Mouse (Mus musculus): ENCODE measurements around the gene Fdx1. TPM values are rescaled to one million over a fixed set of nuclear protein-coding genes. Genes with fewer than 3 reads are reported as not detected.

Gene Fdx1
- total and polyA plus RNA-seq, 3 experiments, result 41.6 to 69.2 (median 51.1) TPM

DNA sequence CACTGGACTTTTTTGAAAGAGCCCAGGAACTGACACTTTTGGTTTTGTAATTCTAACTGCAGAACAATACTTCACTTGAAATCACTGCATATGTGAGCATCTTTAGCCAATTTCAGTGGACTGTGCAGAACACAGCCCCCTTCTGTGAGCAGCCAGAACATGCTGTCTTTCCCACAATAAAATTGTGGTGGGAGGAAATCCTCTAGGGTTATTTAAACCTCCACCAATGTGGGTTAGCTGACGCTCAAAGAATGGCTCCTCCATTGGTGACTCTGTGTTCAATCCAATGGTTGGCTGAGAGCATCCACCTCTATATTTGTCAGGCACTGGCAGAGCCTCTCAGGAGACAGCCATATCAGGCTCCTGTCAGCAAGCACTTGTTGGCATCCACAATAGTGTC lies 28.7 kb downstream of the Fdx1 start:
- Histone ChIP-seq H3K4me3 (replicated peaks in 1 of 3; ENCODE audit: low read depth in 2 of 3, low read length in 2 of 3, poor library complexity in 1 of 3) (no peak overlapping the region), H3K9me3 (replicated peaks; ENCODE audit: low read length) (no peaks in the 10 kb centered on the region), H3K4me1 (ENCODE audit: control insufficient read depth in 1 of 2, insufficient read depth in 2 of 2) (peaks cover 15 to 59% of the 10 kb centered on the region in 2 experiments), H3K79me2 (replicated peaks; ENCODE audit: control insufficient read depth, extremely low read depth, insufficient read depth, poor library complexity, severe bottlenecking) (no peaks in the 10 kb centered on the region), H3K27ac (ENCODE audit: insufficient read depth, low read depth) (no peak overlapping the region), H3K4me2 (ENCODE audit: insufficient read depth, low read depth, poor library complexity, severe bottlenecking) (no peak overlapping the region), H3K9ac (ENCODE audit: insufficient read depth, low read depth) (no peak overlapping the region), H3K36me3 (replicated peaks in 1 of 2; ENCODE audit: control insufficient read depth in 1 of 2, insufficient read depth in 1 of 2, low read length in 1 of 2) (no peaks in the 10 kb centered on the region), H3K27me3 (replicated peaks) (no peaks in the 10 kb centered on the region)
- no peak for TF ChIP-seq UBTF (IDR thresholded peaks at IDR 0.05; ENCODE audit: low read depth, low read length)
- TF ChIP-seq TCF12 (IDR thresholded peaks at IDR 0.05; ENCODE audit: low read depth, low read length), result no peak
- TF ChIP-seq PAX5 (IDR thresholded peaks at IDR 0.05; ENCODE audit: low read length), result no peak
- TF ChIP-seq BHLHE40 (IDR thresholded peaks at IDR 0.05; ENCODE audit: low read depth, low read length), result no peak
- TF ChIP-seq KAT2A (IDR thresholded peaks at IDR 0.05; ENCODE audit: insufficient replicate concordance, low read length), result no peak
- TF ChIP-seq NELFE (IDR thresholded peaks at IDR 0.05; ENCODE audit: low read depth, low read length), result no peak
- no peak for TF ChIP-seq HCFC1 (IDR thresholded peaks at IDR 0.05; ENCODE audit: low read depth, low read length)
- no peak for TF ChIP-seq USF1 (IDR thresholded peaks at IDR 0.05; ENCODE audit: low read depth, low read length)
- no peak for TF ChIP-seq ZC3H11A (IDR thresholded peaks at IDR 0.05; ENCODE audit: low read depth, low read length)
- TF ChIP-seq EP300 (IDR thresholded peaks at IDR 0.05; ENCODE audit: low read length), result no peak
- TF ChIP-seq MAX (IDR thresholded peaks at IDR 0.05; ENCODE audit: low read length), result no peak
- TF ChIP-seq IRF4 (IDR thresholded peaks at IDR 0.05; ENCODE audit: low read depth, low read length), result no peak
- TF ChIP-seq MYC (IDR thresholded peaks at IDR 0.05; ENCODE audit: low read depth, low read length), result no peak
- in situ Hi-C loops (cut with MboI; ENCODE audit: low pct_ligation_motif_present, low pct_unique_long_range_greater_than_20kb, low sequenced_read_pairs), result no loop called here
- dilution Hi-C loops (cut with MboI; ENCODE audit: extremely low pct_ligation_motif_present, extremely low pct_unique_long_range_greater_than_20kb, low sequenced_read_pairs), result no loop called here
- no peak for DNase-seq (ENCODE audit: extremely low read depth)

DNA sequence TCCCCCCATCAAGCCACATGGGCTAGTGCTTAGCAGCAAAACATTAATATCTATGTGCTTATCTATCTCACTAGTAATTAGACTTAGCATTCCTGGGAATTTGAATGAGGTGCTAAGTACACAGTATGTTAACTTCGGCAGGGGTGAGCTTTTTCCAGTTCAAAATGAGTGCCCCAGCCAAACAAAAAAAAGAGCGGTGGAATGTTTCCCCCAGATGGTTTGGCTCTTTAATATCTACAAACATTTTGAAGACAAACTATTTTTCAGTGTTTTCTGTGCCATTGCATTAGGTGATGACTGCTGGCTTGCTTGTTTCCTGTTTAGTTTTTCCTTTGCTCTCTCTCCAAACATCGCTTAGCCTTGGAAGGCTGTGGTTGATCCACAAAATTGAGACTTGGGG lies 31.4 kb downstream of the Fdx1 start:
- Histone ChIP-seq H3K4me2 (ENCODE audit: insufficient read depth, low read depth, poor library complexity, severe bottlenecking) (no peak overlapping the region), H3K9ac (ENCODE audit: insufficient read depth, low read depth) (no peak overlapping the region), H3K27me3 (replicated peaks) (no peaks in the 10 kb centered on the region), H3K4me3 (replicated peaks in 1 of 3; ENCODE audit: low read depth in 2 of 3, low read length in 2 of 3, poor library complexity in 1 of 3) (no peak overlapping the region), H3K9me3 (replicated peaks; ENCODE audit: low read length) (no peaks in the 10 kb centered on the region), H3K36me3 (replicated peaks in 1 of 2; ENCODE audit: control insufficient read depth in 1 of 2, insufficient read depth in 1 of 2, low read length in 1 of 2) (no peaks in the 10 kb centered on the region), H3K27ac (ENCODE audit: insufficient read depth, low read depth) (no peak overlapping the region), H3K4me1 (ENCODE audit: control insufficient read depth in 1 of 2, insufficient read depth in 2 of 2) (peaks cover 26 to 76% of the 10 kb centered on the region in 2 experiments), H3K79me2 (replicated peaks; ENCODE audit: control insufficient read depth, extremely low read depth, insufficient read depth, poor library complexity, severe bottlenecking) (no peaks in the 10 kb centered on the region)
- no peak for DNase-seq (ENCODE audit: extremely low read depth)
- TF ChIP-seq SMC3 (IDR thresholded peaks at IDR 0.05; ENCODE audit: low read depth, low read length) (no peak), CHD1 (IDR thresholded peaks at IDR 0.05; ENCODE audit: low read depth, low read length) (0 out of 2 replicates have a peak, but pooled peaks have one; percentile 36)
- in situ Hi-C loops (cut with MboI; ENCODE audit: low pct_ligation_motif_present, low pct_unique_long_range_greater_than_20kb, low sequenced_read_pairs) (no loop called here), dilution Hi-C loops (cut with MboI; ENCODE audit: extremely low pct_ligation_motif_present, extremely low pct_unique_long_range_greater_than_20kb, low sequenced_read_pairs) (no loop called here)

Measured in CH12.LX (cell line).